Mouse (Mus musculus): ENCODE results near the gene Krt76.

GRCm38 (mm10) chr15:101925041-101925440 lies 32.3 kb upstream of the Krt76 start:
- TF ChIP-seq CTCF (IDR thresholded peaks at IDR 0.05; ENCODE audit: low read depth) (no peak), EP300 (optimal IDR thresholded peaks at IDR 0.05) (no peak)

Measured in stomach, postnatal 0 days (tissue).